Mouse (Mus musculus) large intestine, adult 2 months (tissue): ENCODE measurements around the gene Mark3. TPM values are rescaled to one million over a fixed set of nuclear protein-coding genes. Genes with fewer than 3 reads are reported as not detected.
"Not testable (repeated sequence)": the region's sequence is repeated elsewhere in the genome, so short reads cannot be mapped to it uniquely, and the experiment has no call there.

Experiments used
- DNase-seq: peaks from one replicate; pipeline ENCODE4 v3.0.0-alpha.2; 2012; ENCODE audit warnings: low read depth, low spot score
- WGBS: fragments of 180-500 bp; shearing (Covaris S2); methylation state at CpG from one replicate; pipeline ENCODE4 v1.1.7; 2018; 5-methylcytosine and 5-hydroxymethylcytosine counted together
- polyA plus RNA-seq: library from polyadenylated mRNA; depleted of rRNA; stranded (reverse); fragments of >200 nt; gene quantifications from 2 replicates; pipeline ENCODE4 v1.2.3, GENCODE M21; 2012

The Mark3 gene
- polyA plus RNA-seq, 1 experiment, result 22.5 TPM

DNA sequence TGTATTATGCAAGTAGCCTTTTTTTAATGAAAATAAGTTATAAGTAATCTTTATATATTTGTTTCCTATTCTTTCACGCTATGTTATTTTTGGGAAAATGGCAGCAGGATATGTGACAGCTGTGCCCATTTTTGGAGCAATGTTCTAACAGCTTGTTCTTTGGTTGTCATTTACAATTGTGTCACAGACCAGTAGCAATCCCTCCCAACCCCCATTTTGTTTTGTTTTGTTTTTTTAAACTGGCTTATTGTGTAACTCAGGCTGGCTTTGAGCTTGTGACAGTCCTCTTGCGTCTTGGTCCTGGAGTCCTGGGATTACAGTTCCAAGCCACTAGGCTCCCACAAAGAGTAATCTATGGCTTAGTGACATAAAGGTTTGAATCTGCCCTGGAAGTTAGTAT lies 31.3 kb downstream of the Mark3 start:
- no peak for DNase-seq
- 95% methylated on average over 2 of the region's 2 CpGs for WGBS

DNA sequence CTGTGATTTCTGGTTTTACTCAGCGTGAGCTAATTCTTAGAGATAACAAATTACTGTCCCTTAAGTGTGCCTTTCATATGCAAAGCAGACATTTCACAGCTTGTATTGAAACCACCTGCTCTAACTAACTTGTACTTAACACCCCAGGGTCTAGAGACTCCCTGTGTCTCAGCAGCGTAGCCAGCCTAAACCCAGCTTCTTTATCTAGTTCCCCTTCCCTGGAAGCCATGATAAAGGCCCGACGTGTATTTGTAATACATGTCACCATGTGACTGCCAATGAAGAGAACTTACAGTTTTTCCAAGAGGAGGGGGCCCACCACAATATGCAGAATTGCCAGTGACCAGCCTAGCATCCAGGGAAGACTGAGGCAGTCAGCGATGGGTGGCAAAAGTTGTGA lies 33.7 kb downstream of the Mark3 start:
- DNase-seq, result no peak
- 75% methylated on average over 5 of the region's 5 CpGs for whole genome bisulfite sequencing

- 88% methylated on average over 5 of the region's 5 CpGs for WGBS
- no peak for DNase-seq
Measured at GRCm38 (mm10) chr12:111614475-111615141, 40.3 kb downstream of the Mark3 start.

DNA sequence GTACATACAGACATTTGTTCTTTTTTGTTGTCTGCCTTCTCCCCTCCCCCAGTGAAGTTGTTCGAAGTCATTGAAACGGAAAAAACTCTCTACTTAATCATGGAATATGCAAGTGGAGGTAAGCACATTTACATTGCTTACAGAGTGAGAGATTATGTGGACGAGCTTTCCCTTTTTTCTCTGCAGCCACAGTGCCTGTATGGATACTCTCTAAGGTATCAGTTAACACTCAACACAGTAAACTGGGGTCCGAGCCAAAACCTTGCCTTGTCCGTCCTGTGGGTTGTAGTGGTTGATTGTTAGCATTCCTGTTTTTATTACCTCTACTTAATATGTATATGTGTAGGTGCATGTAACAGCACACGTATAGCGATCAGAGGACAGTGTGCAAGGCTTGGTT lies 43.9 kb downstream of the Mark3 start:
- WGBS, result 85% methylated on average over 7 of the region's 7 CpGs
- no peak for DNase-seq

DNA sequence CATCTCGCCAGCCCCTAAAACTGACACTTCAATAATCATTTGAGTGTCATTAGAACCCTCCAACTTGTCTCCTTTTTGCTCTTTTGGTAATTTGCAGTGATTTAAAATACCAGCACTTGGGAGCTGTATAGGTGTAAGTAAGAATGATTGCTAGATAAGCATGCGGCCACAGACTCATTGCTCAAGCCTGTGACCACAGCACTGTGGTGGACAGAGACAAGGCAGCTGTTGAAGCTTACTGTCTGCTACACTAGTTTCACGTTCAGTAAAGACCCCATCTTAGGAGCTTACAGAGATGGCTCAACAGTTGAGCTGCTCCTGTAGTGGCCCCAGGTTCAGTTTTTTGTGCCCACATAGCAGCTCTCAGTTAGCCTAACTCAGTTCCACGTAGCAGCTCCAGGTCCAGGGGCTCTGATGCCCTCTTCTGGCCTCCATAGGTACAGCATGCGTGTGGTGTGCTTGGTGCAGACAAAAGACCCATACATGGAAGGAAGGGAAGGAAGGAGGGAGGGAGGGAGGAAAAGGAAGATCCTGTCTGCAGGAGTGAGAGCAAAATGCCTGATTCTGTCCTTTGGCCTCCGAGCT lies 73.8 kb downstream of the Mark3 start:
- DNase-seq, result no peak
- WGBS, result 48% methylated on average over 6 of the region's 6 CpGs

- WGBS, result 86% methylated on average over 3 of the region's 3 CpGs
- no peak for DNase-seq
Measured at GRCm38 (mm10) chr12:111652953-111653352, 78.6 kb downstream of the Mark3 start.

DNA sequence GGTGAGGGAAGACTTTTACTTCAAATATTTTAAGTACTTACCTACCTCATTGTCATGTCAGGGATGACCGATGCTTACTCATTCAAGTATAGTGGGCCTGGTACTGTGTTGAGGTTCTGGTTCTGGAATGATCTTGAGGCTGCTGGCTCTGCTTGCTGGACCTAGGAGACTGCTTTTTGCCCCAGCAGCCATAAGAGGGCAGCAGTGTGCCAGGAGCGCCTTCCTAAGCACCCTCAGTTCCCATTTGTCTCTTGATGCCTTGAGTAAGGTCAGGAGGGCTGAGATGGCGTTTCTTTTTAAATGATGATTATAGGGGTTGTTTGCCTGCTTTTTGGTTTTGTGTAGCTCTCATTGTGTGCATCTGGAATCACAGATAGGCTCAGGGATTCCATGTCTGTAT lies 79.1 kb downstream of the Mark3 start:
- 33% methylated on average over 3 of the region's 3 CpGs for WGBS

GRCm38 (mm10) chr12:111655695-111656094 lies 81.4 kb downstream of the Mark3 start:
- 91% methylated on average over 11 of the region's 11 CpGs for WGBS

More for the DNA sequence above, 79.1 kb downstream of the Mark3 start:
- DNase-seq, result no peak

DNA sequence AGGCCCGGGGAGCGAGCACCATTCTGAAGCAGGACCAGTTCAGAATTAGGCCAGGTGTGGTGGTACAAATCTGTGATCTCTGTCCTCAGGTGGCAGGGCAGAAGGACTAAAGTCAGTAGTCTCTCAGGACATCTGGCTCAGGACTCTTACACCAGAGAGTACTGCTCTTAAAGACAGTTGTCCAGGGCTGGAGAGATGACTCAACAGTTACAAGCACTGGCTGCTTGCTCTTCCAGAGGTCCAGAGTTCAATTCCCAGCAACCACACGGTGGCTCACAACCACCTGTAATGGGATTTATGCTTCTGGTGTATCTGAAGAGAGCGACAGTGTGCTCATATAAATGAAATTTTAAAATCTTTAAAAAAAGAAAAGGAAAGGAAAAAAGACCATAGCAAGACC lies 85.0 kb downstream of the Mark3 start:
- WGBS, result 84% methylated on average over 4 of the region's 4 CpGs
- DNase-seq, result no peak

More at GRCm38 (mm10) chr12:111655695-111656094, 81.4 kb downstream of the Mark3 start:
- DNase-seq, result no peak

- 94% methylated on average over 1 of the region's 1 CpGs for WGBS
- DNase-seq, result no peak
Measured at GRCm38 (mm10) chr12:111660628-111661027, 86.3 kb downstream of the Mark3 start.

- 97% methylated on average over 11 of the region's 11 CpGs for WGBS
- not testable (repeated sequence) for DNase-seq
Measured at GRCm38 (mm10) chr12:111661554-111661953, 87.2 kb downstream of the Mark3 start.

DNA sequence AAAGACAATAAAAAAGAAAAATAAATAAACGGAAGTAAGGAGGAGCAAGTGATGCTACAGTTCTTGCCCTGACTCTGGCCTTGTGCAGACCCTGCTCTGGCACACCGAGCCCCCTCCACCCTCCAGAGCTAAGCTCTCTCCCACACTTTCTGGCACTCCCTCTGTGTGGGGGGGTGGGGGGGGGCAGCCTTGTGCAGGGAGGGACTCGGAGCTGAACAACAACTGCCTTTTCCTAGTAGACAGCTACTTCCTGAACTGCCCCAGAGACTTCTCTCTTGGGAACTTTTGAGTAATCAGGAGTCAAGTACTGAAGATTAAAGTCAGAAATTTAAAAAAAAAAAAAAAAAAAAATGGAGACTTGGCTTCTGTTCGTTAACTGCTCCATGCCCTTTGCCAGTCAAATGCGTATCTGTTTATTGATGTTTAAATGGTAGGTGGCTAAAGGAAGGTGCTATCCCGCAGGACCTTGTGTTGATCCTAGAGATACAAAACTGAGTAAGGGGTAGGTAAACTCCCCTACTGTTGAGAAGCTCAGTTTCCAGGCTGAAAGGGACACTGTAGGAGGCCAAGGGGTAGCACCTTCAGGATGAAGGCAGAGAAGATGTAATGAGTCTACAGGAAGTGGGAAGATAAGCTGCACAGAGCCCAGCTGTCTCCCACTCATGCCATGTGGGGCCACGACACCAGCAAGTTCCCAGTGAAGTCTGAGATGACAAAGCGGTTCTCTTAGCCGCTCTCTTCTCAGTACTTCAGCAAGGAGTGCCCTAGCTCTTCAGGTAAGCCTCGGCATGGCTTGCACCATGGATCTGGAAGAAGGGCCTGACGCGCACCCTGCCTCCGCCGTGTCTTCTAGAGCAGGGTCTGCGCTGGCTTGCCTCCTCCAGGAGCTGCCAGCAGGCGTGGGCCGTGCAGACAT lies 89.2 kb downstream of the Mark3 start:
- no peak for DNase-seq
- 66% methylated on average over 17 of the region's 17 CpGs for WGBS

DNA sequence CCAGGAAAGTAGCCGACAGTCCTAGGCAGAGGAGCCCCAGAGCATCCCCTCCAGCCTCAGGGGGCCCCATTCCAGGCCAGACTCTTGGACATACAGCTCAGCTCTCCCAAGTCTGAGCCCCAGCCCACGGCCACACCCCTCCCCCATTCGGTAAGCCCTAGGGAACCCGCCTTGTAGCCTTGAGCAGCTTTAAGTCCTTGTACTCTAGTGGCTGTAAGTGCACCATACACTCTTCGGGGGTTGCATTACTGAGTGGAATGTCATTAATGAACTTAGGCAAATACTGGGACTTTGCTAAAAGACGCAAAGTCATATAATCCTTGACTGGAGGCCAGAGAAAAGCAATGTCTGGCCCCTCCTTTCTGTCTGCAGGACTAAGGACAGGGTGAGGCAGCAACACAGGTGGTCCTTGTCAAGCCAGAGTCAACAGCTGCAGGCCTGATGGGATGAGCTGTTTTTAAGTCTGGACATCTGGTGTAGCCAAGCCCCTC lies 89.9 kb downstream of the Mark3 start:
- WGBS, result 42% methylated on average over 6 of the region's 6 CpGs
- no peak for DNase-seq

GRCm38 (mm10) chr12:111665041-111665880 lies 90.9 kb downstream of the Mark3 start:
- DNase-seq, result no peak
- WGBS, result 77% methylated on average over 13 of the region's 13 CpGs

DNA sequence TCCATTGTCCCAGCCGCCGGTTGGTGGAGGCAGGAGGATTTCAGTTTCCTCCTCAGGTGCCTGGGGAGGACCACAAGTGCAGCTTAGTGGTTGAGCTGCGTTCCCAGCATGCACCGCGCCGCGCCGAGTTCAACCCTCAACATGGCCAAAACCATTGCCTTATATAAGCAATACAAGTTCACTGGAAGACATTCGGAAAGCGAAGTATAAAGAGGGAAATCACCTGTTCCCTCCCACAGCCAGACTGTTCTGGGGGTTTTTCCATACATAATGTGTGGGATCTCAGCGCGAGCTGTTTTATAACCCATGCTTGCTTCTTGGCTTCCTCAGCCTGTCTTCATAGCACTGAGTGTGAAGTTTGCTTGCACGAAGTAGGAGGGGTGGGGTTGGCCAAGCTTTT lies 92.1 kb downstream of the Mark3 start:
- WGBS, result 76% methylated on average over 13 of the region's 13 CpGs
- no peak for DNase-seq

GRCm38 (mm10) chr12:111667421-111667820 lies 93.1 kb downstream of the Mark3 start:
- no peak for DNase-seq
- 91% methylated on average over 5 of the region's 5 CpGs for WGBS

DNA sequence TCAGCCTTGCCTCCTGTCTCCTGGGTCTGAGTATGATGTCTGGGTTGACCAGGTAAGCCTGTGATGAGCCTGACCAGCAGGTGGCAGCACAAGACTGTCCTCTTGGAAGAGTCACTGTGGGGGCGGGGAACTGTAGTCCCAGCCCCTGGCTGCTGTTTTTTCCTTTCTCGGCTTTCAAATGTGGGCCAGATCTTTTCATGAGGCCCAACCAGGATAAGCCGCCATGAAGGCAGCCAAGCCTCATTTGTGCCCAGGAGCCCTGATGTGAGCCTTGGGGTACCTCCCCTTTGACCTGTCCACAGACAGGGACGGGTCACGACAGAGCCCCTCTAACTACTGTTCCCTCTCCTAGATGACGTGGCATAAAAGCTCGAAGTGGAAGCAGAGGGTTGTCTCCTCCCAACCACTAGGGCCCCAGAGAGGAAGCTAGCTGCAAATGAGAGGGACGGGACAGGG lies 94.2 kb downstream of the Mark3 start:
- WGBS, result 19% methylated on average over 8 of the region's 8 CpGs
- peak; percentile 76 for DNase-seq

DNA sequence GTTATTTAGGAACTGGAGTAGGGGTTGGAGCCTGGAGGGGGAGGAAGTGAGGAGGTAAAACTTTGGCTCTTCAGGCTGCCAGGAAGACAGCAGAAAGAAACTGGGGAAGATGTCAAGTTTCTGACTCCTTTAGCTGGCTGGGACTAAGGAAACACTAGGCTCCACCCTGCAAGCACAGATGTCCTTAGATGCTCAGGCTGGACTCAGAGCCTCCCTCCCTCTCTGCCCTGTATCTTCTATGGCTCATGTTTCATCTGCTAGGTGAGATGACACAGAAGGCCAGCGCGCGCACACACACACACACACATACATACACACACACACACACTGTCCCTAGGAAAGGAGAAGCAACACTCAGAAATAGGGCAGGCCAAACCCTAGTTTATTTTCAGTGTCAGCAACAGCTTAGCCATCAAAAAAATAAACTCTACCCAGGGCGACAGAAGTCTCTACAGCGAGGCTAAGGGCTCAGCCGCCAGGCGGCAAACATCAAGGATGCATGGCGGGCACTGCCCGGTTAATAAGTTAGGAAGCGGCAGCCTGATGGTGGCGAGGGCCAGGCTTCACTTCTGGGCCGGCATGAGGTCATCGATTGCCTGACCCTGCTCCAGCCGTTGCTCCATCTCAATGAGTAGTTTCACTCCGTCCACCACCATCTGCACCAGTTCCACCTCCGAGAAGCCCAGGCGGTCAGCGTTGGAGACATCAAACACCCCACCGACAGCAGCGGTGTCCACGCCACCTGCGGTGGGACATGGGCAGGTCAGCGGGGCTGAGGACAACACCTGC lies 94.9 kb downstream of the Mark3 start:
- no peak for DNase-seq
- 70% methylated on average over 23 of the region's 23 CpGs for WGBS

GRCm38 (mm10) chr12:111669961-111670360 lies 95.6 kb downstream of the Mark3 start:
- WGBS, result 84% methylated on average over 8 of the region's 8 CpGs
- no peak for DNase-seq
